In genomic region chr5:4105651-4106186, GRCm38 (mm10) we compare ENCODE assay signal across 14 mouse cellular contexts. TPM values are rescaled to one million over a fixed set of nuclear protein-coding genes. Genes with fewer than 3 reads are reported as not detected.
A peak's percentile ranks its signal among the peaks of the same experiment; 100 is the strongest.
DNase-seq lines count a peak whose midpoint lies in the region; ATAC-seq and TF ChIP-seq lines count a peak whose summit lies in the region.
"Had no signal": no experiment of that assay in that cellular context is flagged by ENCODE, and none has a peak within 500 bp of the region (broad histone marks: within the 10 kb centered on the region; RNA-seq: fewer than 3 reads in every experiment).

No protein-coding gene starts in this region.

- H3K27me3 ChIP-seq in cerebellum, adult 2 months (ENCODE audit: control insufficient read depth, insufficient read depth, low read length): no peaks in the 10 kb centered on the region
- no peaks in the 10 kb centered on the region for H3K27me3 ChIP-seq in midbrain, embryonic 13.5 days
- H3K27me3 ChIP-seq in kidney, embryonic 16.5 days (ENCODE audit: insufficient read depth, low read length): no peaks in the 10 kb centered on the region
- H3K27me3 ChIP-seq: neural tube, embryonic 12.5 days; Patski had no signal

- no peak overlapping the region for H3K4me3 ChIP-seq in cerebellum, adult 2 months (replicated peaks; ENCODE audit: insufficient read depth, low read depth, low read length)
- no peak overlapping the region for H3K4me3 ChIP-seq in midbrain, embryonic 13.5 days (replicated peaks)
- no peak overlapping the region for H3K4me3 ChIP-seq in kidney, embryonic 16.5 days (ENCODE audit: low read length)
- H3K4me3 ChIP-seq: neural tube, embryonic 12.5 days had no signal

- no peaks in the 10 kb centered on the region for H3K4me1 ChIP-seq in cerebellum, adult 2 months (ENCODE audit: control insufficient read depth, insufficient read depth, low read length)
- H3K4me1 ChIP-seq in midbrain, embryonic 13.5 days (replicated peaks): peaks cover 35% of the 10 kb centered on the region
- H3K4me1 ChIP-seq in kidney, embryonic 16.5 days (ENCODE audit: insufficient read depth, low read length): peaks cover 11% of the 10 kb centered on the region

- H3K9me3 ChIP-seq in midbrain, embryonic 13.5 days: no peaks in the 10 kb centered on the region
- peaks cover 2% of the 10 kb centered on the region; the same call in 1 of the 2 replicates for H3K9me3 ChIP-seq in kidney, embryonic 16.5 days (ENCODE audit: low read length)
- H3K9me3 ChIP-seq: neural tube, embryonic 12.5 days had no signal

- no peak overlapping the region for H3K9ac ChIP-seq in midbrain, embryonic 13.5 days (replicated peaks)
- no peak overlapping the region for H3K9ac ChIP-seq in kidney, embryonic 16.5 days (replicated peaks; ENCODE audit: low read length)

- H3K4me2 ChIP-seq in midbrain, embryonic 13.5 days (replicated peaks): no peak overlapping the region
- no peak overlapping the region for H3K4me2 ChIP-seq in kidney, embryonic 16.5 days (replicated peaks; ENCODE audit: low read depth, low read length)

- no peak for TF ChIP-seq POLR2A in cerebellum, adult 2 months (IDR thresholded peaks at IDR 0.05; ENCODE audit: borderline replicate concordance, insufficient read depth, low read length)

- DNase-seq in cerebellum, adult 2 months: peak; percentile 11 to 19
- DNase-seq in cerebellum, postnatal 36 days: no peak
- peak; percentile 3 for DNase-seq in thymus, postnatal 0 days (ENCODE audit: low spot score)
- DNase-seq in thymus, postnatal 14 days: no peak
- DNase-seq in spleen, adult 18-20 months: no peak
- no peak for DNase-seq in layer of hippocampus, postnatal 10 days (ENCODE audit: low spot score in 2 of 2)
- DNase-seq: adrenal gland, adult 2 months; B cell, adult 2 months; kidney, adult 11 months had no signal

- no peak for ATAC-seq in midbrain, embryonic 13.5 days
- ATAC-seq in kidney, embryonic 16.5 days (ENCODE audit: low FRiP score, low TSS enrichment): no peak
- ATAC-seq: forebrain, embryonic 16.5 days; Patski had no signal

- no peak overlapping the region for H3K27ac ChIP-seq in cerebellum, adult 2 months (ENCODE audit: insufficient read depth, low read length)
- peak overlapping the region; percentile 99 for H3K27ac ChIP-seq in midbrain, embryonic 13.5 days
- H3K27ac ChIP-seq in kidney, embryonic 16.5 days (ENCODE audit: low read length): no peak overlapping the region

- TF ChIP-seq CTCF in cerebellum, adult 2 months (IDR thresholded peaks at IDR 0.05; ENCODE audit: borderline replicate concordance, insufficient read depth, low read depth, low read length): no peak

- H3K36me3 ChIP-seq in midbrain, embryonic 13.5 days: peaks cover 18% of the 10 kb centered on the region
- peaks cover 17% of the 10 kb centered on the region for H3K36me3 ChIP-seq in kidney, embryonic 16.5 days (ENCODE audit: insufficient read depth, low read length)

- WGBS in cerebellum, adult 2 months: 94% methylated on average over 2 of the region's 2 CpGs
- 96% methylated on average over 2 of the region's 2 CpGs for WGBS in midbrain, embryonic 13.5 days
- WGBS in kidney, embryonic 16.5 days: 93% methylated on average over 2 of the region's 2 CpGs

RNA-seq across cellular contexts. Expression of gene Cyp51, which starts 1.2 kb away (rescaled TPM):
- polyA plus RNA-seq in cerebellum, adult 2 months (2012; rRNA removed): 54.0 and 57.1 TPM in 2 replicates
- polyA plus RNA-seq in thymus, postnatal 0 days (2015; fragmentation: Nextera tagmentation; extraction: Ambion mirVana): 32.7 and 35.4 TPM in 2 replicates
- 147 and 158 TPM in 2 replicates for polyA plus RNA-seq in midbrain, embryonic 13.5 days (2015; fragmentation: Nextera tagmentation; extraction: Ambion mirVana)
- 67.4 and 69.2 TPM in 2 replicates for polyA plus RNA-seq in kidney, embryonic 16.5 days (2015; fragmentation: Nextera tagmentation; extraction: Ambion mirVana)
- 10 to 100 TPM; 82.4 to 93.7 TPM for total RNA-seq in layer of hippocampus, postnatal 10 days (2021)

Comparison
In these comparisons a context has a peak if more than half of its experiments do, and no peak if none do; other contexts are left out.
1. DNase-seq: peak in cerebellum, adult 2 months (2 of 2) and thymus, postnatal 0 days (single experiment); none in cerebellum, postnatal 36 days (0 of 2), thymus, postnatal 14 days (single experiment), spleen, adult 18-20 months (0 of 2) and layer of hippocampus, postnatal 10 days (0 of 2).